Mouse (Mus musculus): Measurements from ENCODE around the gene Alb. TPM values are rescaled to one million over a fixed set of nuclear protein-coding genes. Genes with fewer than 3 reads are reported as not detected.

Gene Alb
- polyA plus RNA-seq (2015; fragmentation: Illumina TruSeq; extraction: RNeasy Lipid Tissue Mini Kit (QIAGEN cat#74804); ENCODE audit: low read depth, low replicate concordance): 7.6 TPM

GRCm38 (mm10) chr5:90460619-90461018, at the start of gene Alb:
Gene Alb (plus strand): TSS chr5:90460897.

GRCm38 (mm10) chr5:90490518-90490917, 29.8 kb downstream of the Alb start, which contains the start of gene Afp:
Gene Afp (plus strand): TSS chr5:90490737.

GRCm38 (mm10) chr5:90518356-90519100, 57.8 kb downstream of the Alb start, which contains the start of gene Afm:
Gene Afm (plus strand): TSS chr5:90518932.

Other genes starting within 250 kb of the Alb start
- 14.3 TPM for gene Cox18, start 236.9 kb upstream of the Alb start, polyA plus RNA-seq (2015; fragmentation: Illumina TruSeq; extraction: RNeasy Lipid Tissue Mini Kit (QIAGEN cat#74804); ENCODE audit: low read depth, low replicate concordance)
- gene Ankrd17, start 94.3 kb upstream of the Alb start, polyA plus RNA-seq (2015; fragmentation: Illumina TruSeq; extraction: RNeasy Lipid Tissue Mini Kit (QIAGEN cat#74804); ENCODE audit: low read depth, low replicate concordance): 45.2 TPM
- 3.0 TPM for gene Gm9958, start 93.7 kb upstream of the Alb start, polyA plus RNA-seq (2015; fragmentation: Illumina TruSeq; extraction: RNeasy Lipid Tissue Mini Kit (QIAGEN cat#74804); ENCODE audit: low read depth, low replicate concordance)
- gene Afp, start 29.8 kb downstream of the Alb start, polyA plus RNA-seq (2015; fragmentation: Illumina TruSeq; extraction: RNeasy Lipid Tissue Mini Kit (QIAGEN cat#74804); ENCODE audit: low read depth, low replicate concordance): not detected
- gene Afm, start 58.0 kb downstream of the Alb start, polyA plus RNA-seq (2015; fragmentation: Illumina TruSeq; extraction: RNeasy Lipid Tissue Mini Kit (QIAGEN cat#74804); ENCODE audit: low read depth, low replicate concordance): not detected
- gene 5830473C10Rik, start 100.2 kb downstream of the Alb start, polyA plus RNA-seq (2015; fragmentation: Illumina TruSeq; extraction: RNeasy Lipid Tissue Mini Kit (QIAGEN cat#74804); ENCODE audit: low read depth, low replicate concordance): not detected
- gene Rassf6, start 179.8 kb downstream of the Alb start, polyA plus RNA-seq (2015; fragmentation: Illumina TruSeq; extraction: RNeasy Lipid Tissue Mini Kit (QIAGEN cat#74804); ENCODE audit: low read depth, low replicate concordance): 1.7 TPM

Data from brain, adult 10 weeks (tissue).